Mouse (Mus musculus) layer of hippocampus, adult 18-20 months (tissue): ENCODE measurements around the gene Rnpep. TPM values are rescaled to one million over a fixed set of nuclear protein-coding genes. Genes with fewer than 3 reads are reported as not detected.
"Not testable (repeated sequence)": the region's sequence is repeated elsewhere in the genome, so short reads cannot be mapped to it uniquely, and the experiment has no call there.

Source experiments
- DNase-seq, 2 experiments: peaks; one replicate each; pipeline ENCODE4 v3.0.0; 2022; ENCODE audit warnings: low spot score in 2 of 2
- total RNA-seq, 2 experiments: library from RNA; stranded (reverse); gene quantifications; 2 replicates each; pipeline ENCODE4 v1.2.3; 2021

Rnpep gene
- total RNA-seq, 2 experiments from 2014 or later = 45.3 to 55.3 TPM

- DNase-seq = peak; percentile 47 to 81
Observed at GRCm38 (mm10) chr1:135259128-135259436, 24.8 kb downstream of the Rnpep start.

- no peak for DNase-seq
Observed at GRCm38 (mm10) chr1:135258380-135259127, 25.3 kb downstream of the Rnpep start, which contains the start of gene Elf3. TSS of gene Elf3 (minus strand) at chr1:135258568.

- DNase-seq = no peak
Observed at GRCm38 (mm10) chr1:135256299-135256698, 27.6 kb downstream of the Rnpep start.

- no peak for DNase-seq
Observed at GRCm38 (mm10) chr1:135252854-135253253, 31.0 kb downstream of the Rnpep start.

- no peak for DNase-seq
Observed at GRCm38 (mm10) chr1:135251405-135251804, 32.5 kb downstream of the Rnpep start.

GRCm38 (mm10) chr1:135250706-135251105, 33.2 kb downstream of the Rnpep start:
- DNase-seq = no peak

GRCm38 (mm10) chr1:135248434-135248850, 35.4 kb downstream of the Rnpep start:
- peak; percentile 31 to 66 for DNase-seq

GRCm38 (mm10) chr1:135244014-135244413, 39.9 kb downstream of the Rnpep start:
- no peak for DNase-seq

GRCm38 (mm10) chr1:135240206-135240605, 43.7 kb downstream of the Rnpep start:
- not testable (repeated sequence) for DNase-seq

GRCm38 (mm10) chr1:135237131-135237851, 46.6 kb downstream of the Rnpep start:
- DNase-seq = no peak

GRCm38 (mm10) chr1:135234771-135235170, 49.1 kb downstream of the Rnpep start:
- no peak for DNase-seq

GRCm38 (mm10) chr1:135233961-135234360, 49.9 kb downstream of the Rnpep start:
- DNase-seq = no peak

GRCm38 (mm10) chr1:135231878-135232277, 52.0 kb downstream of the Rnpep start:
- DNase-seq = not testable (repeated sequence)

- no peak for DNase-seq
Observed at GRCm38 (mm10) chr1:135227339-135227950, 56.4 kb downstream of the Rnpep start.

GRCm38 (mm10) chr1:135224981-135225604, 58.8 kb downstream of the Rnpep start:
- no peak for DNase-seq

- no peak for DNase-seq
Observed at GRCm38 (mm10) chr1:135224147-135224546, 59.7 kb downstream of the Rnpep start.

GRCm38 (mm10) chr1:135217607-135218233, 66.2 kb downstream of the Rnpep start:
- DNase-seq = no peak

- DNase-seq = no peak
Observed at GRCm38 (mm10) chr1:135213772-135214640, 69.9 kb downstream of the Rnpep start.
